Mouse (Mus musculus): ENCODE data around the gene Nppb. TPM values are rescaled to one million over a fixed set of nuclear protein-coding genes. Genes with fewer than 3 reads are reported as not detected.

The Nppb gene
- not detected in 2 replicates for polyA plus RNA-seq (2012; ENCODE audit: insufficient read depth, low replicate concordance)

DNA sequence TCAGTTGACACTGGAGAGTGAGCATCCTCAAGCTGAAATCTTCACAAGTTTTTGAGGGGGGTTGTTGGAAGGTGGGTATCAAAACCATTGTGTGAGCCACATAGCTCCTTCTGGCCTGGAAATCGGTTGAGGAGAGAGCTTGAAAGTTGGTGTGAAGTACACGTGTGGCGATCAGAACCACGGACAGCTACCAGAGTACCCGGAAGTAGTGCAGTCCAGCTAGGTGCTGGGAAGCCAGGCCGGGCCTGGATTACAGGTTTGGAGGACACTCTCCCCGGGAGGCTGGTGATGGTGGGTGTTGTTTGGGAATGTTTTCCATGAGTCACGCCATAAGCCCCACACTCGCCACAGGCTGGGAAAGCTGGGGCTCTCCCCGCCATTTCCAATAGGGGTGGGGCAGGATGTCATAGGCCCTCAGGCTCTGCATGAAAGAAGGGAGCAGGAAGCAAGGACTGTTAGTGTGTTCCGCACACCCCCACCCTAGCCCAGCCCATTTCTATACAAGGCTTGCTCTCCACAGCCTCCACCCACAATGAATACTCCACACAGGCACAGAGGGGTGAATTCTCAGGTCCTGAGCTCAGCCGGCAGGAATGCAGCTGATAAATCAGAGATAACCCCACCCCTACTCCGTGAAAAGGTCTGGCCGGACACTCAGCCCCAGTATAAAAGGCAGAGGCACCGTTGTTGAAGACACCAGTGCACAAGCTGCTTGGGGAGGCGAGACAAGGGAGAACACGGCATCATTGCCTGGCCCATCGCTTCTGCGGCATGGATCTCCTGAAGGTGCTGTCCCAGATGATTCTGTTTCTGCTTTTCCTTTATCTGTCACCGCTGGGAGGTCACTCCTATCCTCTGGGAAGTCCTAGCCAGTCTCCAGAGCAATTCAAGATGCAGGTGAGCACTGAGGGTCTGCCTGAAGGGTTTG lies at the start of gene Nppb:
Gene Nppb (plus strand): TSS at position 584 of the 928 bp plus-strand sequence.
- no peak within 1 kb of the TSS for H3K4me3 ChIP-seq (replicated peaks)
- no peaks in the 10 kb centered on the region for H3K36me3 ChIP-seq (replicated peaks; ENCODE audit: low read length)
- peaks cover 6% of the 10 kb centered on the region; the same call in 1 of the 2 replicates for H3K4me1 ChIP-seq
- peaks cover 39% of the 10 kb centered on the region for H3K27me3 ChIP-seq (replicated peaks)
- no peaks in the 10 kb centered on the region for H3K9me3 ChIP-seq
- TF ChIP-seq GATA1 (IDR thresholded peaks at IDR 0.05; ENCODE audit: borderline replicate concordance, low read length) (no peak), FLI1 (IDR thresholded peaks at IDR 0.05; ENCODE audit: low read length) (no peak)

DNA sequence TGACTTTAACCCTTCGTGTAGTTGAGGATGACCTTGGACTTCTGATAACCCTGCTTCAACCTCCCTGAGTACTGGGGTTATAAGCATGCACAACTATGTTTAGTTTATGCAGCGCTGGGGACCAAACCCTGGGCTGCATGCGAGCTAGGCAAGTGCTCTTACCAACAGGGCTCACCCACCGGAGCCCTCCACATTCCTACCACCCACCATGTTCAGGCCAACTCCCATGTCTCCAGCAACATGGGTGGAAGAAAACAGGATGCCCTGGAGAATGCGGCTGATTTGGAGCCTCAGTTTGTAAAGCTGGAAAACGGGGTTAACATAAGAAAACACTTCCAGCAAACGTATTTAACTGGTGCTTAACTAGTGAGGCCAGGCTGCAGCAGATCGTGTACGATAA lies 49.7 kb upstream of the Nppb start:
- no peak for TF ChIP-seq GATA1 (IDR thresholded peaks at IDR 0.05; ENCODE audit: borderline replicate concordance, low read length)
- TF ChIP-seq FLI1 (IDR thresholded peaks at IDR 0.05; ENCODE audit: low read length), result no peak
- peaks cover 11% of the 10 kb centered on the region for H3K36me3 ChIP-seq (replicated peaks; ENCODE audit: low read length)
- H3K27me3 ChIP-seq (replicated peaks), result peaks cover 18% of the 10 kb centered on the region
- peaks cover 72% of the 10 kb centered on the region for H3K4me1 ChIP-seq
- H3K4me3 ChIP-seq (replicated peaks), result peak overlapping the region; percentile 97
- H3K9me3 ChIP-seq, result no peaks in the 10 kb centered on the region

DNA sequence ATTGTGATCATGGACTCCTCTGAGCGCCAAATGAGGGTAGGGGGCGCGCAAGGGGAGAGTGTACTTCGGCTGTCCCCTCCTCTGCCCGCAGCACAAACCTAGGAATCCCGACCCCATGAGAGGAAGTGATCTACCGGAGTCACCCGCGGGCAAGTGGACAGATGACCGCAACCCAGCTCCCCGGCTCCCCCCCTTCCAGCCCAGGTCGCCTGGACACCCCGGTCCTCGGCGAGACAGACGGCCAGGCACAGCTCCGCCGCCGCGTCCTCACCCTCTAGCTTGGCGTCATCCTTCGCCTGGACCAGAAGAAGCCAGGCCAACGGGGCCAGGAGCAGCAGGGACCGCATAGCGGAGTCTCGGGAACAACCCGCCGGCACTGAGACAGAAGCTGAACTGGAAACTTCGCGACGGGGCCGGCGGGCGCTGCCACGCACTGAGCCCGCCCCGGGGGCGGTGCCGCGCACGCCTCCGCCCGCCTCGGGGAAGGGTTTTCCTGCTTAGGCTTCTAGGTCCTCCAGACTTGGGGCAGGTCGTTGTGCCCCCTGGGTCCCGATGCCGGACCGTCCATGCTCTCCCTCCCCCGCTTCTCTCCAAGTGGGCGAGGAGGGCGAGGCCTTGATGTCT lies 49.1 kb upstream of the Nppb start, which contains the start of gene Plod1:
Gene Plod1 (minus strand): TSS at position 437 of the 624 bp plus-strand sequence.
- Histone ChIP-seq H3K9me3 (no peaks in the 10 kb centered on the region), H3K27me3 (replicated peaks) (peaks cover 18% of the 10 kb centered on the region), H3K4me3 (replicated peaks) (peak within 1 kb of the TSS; percentile 97), H3K36me3 (replicated peaks; ENCODE audit: low read length) (peaks cover 5% of the 10 kb centered on the region), H3K4me1 (peaks cover 73% of the 10 kb centered on the region)
- TF ChIP-seq FLI1 (IDR thresholded peaks at IDR 0.05; ENCODE audit: low read length) (no peak), GATA1 (IDR thresholded peaks at IDR 0.05; ENCODE audit: borderline replicate concordance, low read length) (no peak)

DNA sequence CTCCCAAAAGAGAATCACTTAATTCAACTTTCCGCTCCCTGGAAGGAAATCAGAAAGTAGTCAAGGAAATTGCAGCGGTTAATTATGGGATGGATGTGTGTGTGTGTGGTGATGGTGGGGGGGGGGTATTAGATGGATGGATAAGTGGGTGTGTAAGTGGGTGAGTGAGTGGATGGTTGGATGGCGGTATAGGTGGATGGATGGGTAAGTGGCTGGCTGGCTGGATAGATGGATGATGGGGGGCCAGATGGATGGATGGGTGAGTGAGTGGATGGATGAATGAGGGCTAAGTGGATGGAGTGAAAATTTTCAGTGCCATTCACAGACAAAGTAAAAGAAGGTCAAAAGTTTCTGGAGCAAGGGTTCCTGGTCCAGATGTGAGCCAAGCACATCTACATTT lies 48.6 kb upstream of the Nppb start:
- Histone ChIP-seq H3K27me3 (replicated peaks) (peaks cover 15% of the 10 kb centered on the region), H3K4me1 (peaks cover 77% of the 10 kb centered on the region)

DNA sequence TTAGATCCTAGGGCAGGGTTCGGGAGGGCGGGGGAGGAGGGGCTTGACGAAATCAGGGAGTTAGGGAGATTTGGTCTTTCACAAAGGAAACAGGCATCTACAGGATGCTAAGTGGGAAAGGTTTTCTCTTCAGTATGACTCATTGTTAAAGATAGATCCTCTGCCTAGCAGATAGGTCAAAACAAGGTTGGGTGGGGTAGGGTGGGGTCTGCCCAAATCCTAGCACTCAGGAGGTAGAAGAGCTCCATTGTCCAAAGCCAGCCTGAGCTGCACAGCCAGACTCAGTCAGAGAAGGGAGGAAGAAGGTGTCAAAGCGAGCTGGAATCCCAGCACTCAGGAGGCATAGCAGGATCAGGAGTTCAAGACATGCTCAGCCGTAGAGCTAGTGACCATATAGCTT lies 48.1 kb upstream of the Nppb start:
- Histone ChIP-seq H3K27me3 (replicated peaks) (peaks cover 15% of the 10 kb centered on the region), H3K4me1 (peaks cover 76% of the 10 kb centered on the region), H3K4me3 (replicated peaks) (peak overlapping the region; percentile 80), H3K9me3 (no peaks in the 10 kb centered on the region), H3K36me3 (replicated peaks; ENCODE audit: low read length) (peaks cover 5% of the 10 kb centered on the region)
- TF ChIP-seq GATA1 (IDR thresholded peaks at IDR 0.05; ENCODE audit: borderline replicate concordance, low read length) (no peak), FLI1 (IDR thresholded peaks at IDR 0.05; ENCODE audit: low read length) (no peak)

More for the DNA sequence above, 48.6 kb upstream of the Nppb start:
- Histone ChIP-seq H3K9me3 (no peaks in the 10 kb centered on the region), H3K36me3 (replicated peaks; ENCODE audit: low read length) (peaks cover 4% of the 10 kb centered on the region), H3K4me3 (replicated peaks) (peak overlapping the region; percentile 97)
- no peak for TF ChIP-seq GATA1 (IDR thresholded peaks at IDR 0.05; ENCODE audit: borderline replicate concordance, low read length)

DNA sequence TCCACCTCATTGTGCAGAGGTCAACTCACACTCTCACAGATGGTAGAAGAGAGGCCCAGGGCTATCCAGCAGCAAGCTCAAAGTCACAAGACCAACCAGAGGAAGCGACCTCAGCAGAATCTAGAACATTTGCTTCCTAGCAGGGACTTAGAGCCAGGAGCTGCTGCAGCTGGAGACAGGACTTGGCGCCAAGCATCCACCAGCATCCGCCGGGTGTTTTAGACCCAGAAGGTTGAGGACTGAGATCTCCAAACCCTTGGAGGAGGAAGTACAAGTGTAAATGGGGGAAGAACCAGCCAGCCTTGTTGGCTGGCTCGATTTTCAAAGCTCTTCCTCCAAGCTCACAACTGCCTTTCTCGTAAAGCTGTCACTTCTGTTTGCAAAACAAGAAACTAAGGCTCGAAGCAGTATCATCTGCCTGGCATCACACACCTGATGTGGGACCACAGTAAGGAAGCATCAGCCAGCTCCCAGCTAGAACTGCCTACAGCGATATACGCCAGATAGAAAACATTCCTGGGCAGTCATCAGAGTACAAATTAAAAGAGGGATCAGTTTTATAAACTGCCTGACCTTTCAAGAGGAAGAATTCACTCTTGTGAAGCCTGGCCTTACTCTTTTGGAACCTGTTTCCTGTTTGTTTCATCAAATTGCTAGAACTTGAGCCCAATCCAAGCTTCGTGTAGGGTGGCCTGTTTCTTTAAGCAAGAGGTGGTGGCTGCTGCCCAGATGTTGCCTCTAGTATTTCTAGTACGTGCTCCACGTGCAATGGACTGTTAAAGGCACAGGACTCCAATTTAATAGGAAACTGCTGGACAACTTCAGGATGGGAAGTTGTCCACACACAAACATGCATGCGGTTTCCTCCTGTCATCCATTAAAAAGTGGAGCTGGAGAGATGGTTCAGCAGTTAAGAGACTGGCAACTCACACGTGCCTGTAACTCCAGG lies 47.2 kb upstream of the Nppb start:
- TF ChIP-seq GATA1 (IDR thresholded peaks at IDR 0.05; ENCODE audit: borderline replicate concordance, low read length) (no peak), FLI1 (IDR thresholded peaks at IDR 0.05; ENCODE audit: low read length) (no peak)
- Histone ChIP-seq H3K36me3 (replicated peaks; ENCODE audit: low read length) (peaks cover 11% of the 10 kb centered on the region), H3K4me1 (peaks cover 80% of the 10 kb centered on the region)

DNA sequence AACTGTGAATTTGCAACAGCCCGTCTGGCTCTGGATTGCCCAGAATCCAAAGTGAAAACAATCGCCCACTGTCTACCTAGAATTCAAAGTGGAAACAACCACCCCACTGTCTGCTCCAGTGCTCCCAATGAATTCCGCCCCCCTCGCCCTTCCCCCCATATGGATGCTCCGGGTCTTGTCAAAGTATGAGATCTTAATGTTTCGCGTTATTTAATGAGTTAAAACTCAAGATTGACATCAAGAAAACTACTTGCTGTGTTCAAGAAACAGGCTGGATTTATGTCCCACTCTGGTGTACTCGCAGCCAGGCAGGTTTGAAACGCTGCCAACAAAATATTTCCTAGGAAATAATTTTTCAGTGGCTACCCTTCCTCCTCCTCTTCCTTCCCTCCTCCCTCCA lies 45.5 kb upstream of the Nppb start:
- no peak for TF ChIP-seq GATA1 (IDR thresholded peaks at IDR 0.05; ENCODE audit: borderline replicate concordance, low read length)
- no peak for TF ChIP-seq FLI1 (IDR thresholded peaks at IDR 0.05; ENCODE audit: low read length)
- Histone ChIP-seq H3K4me1 (peaks cover 87% of the 10 kb centered on the region), H3K27me3 (replicated peaks) (peaks cover 2% of the 10 kb centered on the region), H3K9me3 (no peaks in the 10 kb centered on the region), H3K36me3 (replicated peaks; ENCODE audit: low read length) (peaks cover 28% of the 10 kb centered on the region), H3K4me3 (replicated peaks) (peak overlapping the region; percentile 100)

More for the DNA sequence above, 47.2 kb upstream of the Nppb start:
- Histone ChIP-seq H3K27me3 (replicated peaks) (peaks cover 9% of the 10 kb centered on the region), H3K4me3 (replicated peaks) (peak overlapping the region; percentile 59), H3K9me3 (no peaks in the 10 kb centered on the region)

DNA sequence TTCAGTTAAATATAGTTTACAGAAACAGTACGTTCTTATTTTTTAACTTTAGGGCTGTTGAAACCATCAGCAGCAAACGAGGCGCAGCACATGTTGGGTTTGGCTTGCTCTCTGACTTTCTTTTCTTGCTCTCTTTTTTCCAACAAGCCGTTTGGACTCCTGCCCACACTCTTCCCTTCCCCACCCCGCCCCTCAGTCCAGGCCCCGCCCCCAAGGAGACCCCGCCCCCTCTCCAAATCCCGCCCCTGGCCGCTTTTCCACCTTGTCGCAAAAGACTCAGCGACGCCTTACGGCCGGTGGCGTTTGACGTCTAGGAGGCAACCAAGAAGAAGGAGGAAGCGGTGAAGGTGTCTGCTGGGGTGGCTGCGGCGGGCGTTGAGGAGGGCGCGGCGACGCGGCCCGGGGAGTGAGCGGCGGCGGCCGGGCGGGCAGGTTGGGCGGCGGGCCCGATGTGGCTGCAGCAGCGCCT lies 45.0 kb upstream of the Nppb start, which contains the start of gene 2510039O18Rik:
Gene 2510039O18Rik (plus strand): TSS at position 320 of the 469 bp plus-strand sequence.
- peak within 1 kb of the TSS; percentile 100 for H3K4me3 ChIP-seq (replicated peaks)
- TF ChIP-seq FLI1 (IDR thresholded peaks at IDR 0.05; ENCODE audit: low read length), result no peak
- no peak for TF ChIP-seq GATA1 (IDR thresholded peaks at IDR 0.05; ENCODE audit: borderline replicate concordance, low read length)
- H3K9me3 ChIP-seq, result no peaks in the 10 kb centered on the region
- peaks cover 33% of the 10 kb centered on the region for H3K36me3 ChIP-seq (replicated peaks; ENCODE audit: low read length)
- peaks cover 1% of the 10 kb centered on the region for H3K27me3 ChIP-seq (replicated peaks)
- peaks cover 89% of the 10 kb centered on the region for H3K4me1 ChIP-seq

All from megakaryocyte, embryonic 14.5 days (primary cell).